Mouse (Mus musculus) thymus, postnatal 0 days (tissue): ENCODE measurements around the gene Shkbp1. TPM values are rescaled to one million over a fixed set of nuclear protein-coding genes. Genes with fewer than 3 reads are reported as not detected.

Source experiments
- DNase-seq: peaks from one replicate; pipeline ENCODE4 v3.0.0-alpha.2; 2015; ENCODE audit warnings: low spot score
- polyA plus RNA-seq: library from polyadenylated mRNA; unstranded; fragments of >200 nt; fragmentation: Nextera tagmentation; extraction: Ambion mirVana; gene quantifications from 2 replicates; pipeline ENCODE4 v1.2.1, GENCODE M21; 2015

Gene Shkbp1
- polyA plus RNA-seq, result 45.1 and 46.3 TPM in 2 replicates

DNA sequence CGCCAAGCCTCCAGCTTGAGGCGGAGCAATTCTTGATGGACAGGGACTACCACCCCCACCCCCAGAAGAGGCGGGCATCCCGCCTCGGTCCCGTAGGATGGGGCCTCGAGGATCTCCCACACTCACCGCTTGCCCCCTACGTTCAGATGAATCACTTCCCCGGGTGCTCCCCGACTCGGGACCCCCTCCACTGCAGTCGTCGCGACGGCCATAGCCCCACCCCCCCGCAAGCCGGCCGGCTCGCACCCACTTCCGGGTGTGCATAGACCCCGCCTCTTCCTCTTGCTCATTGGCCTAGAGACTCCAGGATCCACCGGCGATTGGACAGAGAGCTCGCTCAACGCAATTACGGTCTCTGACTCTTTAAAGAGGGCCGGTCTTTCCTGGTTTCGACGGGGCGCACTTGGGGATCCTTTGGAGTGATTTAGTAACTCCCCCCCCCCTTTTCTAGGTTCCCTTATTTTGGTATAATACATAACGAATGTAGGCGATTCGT is at the start of gene Shkbp1:
TSS of gene Shkbp1 (minus strand) at position 275 of the 496 bp plus-strand sequence.
- peak; percentile 92 for DNase-seq

GRCm38 (mm10) chr7:27404203-27404942 is 48.6 kb upstream of the Shkbp1 start:
- DNase-seq, result no peak

DNA sequence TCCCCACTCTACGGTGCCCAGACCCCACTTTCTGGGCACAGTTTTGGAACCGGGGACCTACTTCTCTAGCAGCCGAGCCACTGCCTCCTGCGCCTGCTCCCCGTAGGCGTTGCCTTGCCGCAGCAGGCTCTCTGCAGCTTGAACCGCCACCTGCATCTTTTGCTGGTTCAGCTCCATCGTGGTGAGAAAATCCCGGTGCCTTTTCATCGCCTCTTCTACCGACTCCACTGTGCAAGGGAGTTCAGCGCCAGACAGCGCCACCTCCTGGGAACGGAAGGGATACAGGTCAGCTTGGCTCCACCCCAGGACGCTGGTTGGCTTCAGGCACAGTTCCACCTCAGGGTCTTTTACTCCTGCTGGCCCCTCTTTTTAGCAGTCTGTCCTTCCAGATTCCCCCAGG is 46.9 kb upstream of the Shkbp1 start:
- DNase-seq, result peak; percentile 63

DNA sequence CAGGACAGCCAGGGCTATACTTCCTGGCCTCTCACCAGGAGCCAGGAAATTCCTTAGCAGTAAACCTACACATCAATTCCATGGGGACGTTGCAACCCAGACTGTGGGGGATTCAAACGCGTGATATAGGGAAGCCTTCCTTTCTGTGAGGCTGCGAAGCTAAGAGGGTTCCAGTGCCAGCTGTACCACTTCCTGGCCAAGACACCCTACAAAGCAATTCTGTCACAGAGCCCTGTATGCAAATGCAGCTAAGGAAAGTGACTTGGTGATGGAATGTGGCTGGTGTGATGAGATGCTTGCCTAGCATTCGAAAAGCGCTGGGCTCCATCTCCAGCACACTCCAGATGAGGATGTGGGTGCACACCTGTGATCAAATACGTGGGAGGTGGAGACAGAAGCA is 44.7 kb upstream of the Shkbp1 start:
- no peak for DNase-seq

DNA sequence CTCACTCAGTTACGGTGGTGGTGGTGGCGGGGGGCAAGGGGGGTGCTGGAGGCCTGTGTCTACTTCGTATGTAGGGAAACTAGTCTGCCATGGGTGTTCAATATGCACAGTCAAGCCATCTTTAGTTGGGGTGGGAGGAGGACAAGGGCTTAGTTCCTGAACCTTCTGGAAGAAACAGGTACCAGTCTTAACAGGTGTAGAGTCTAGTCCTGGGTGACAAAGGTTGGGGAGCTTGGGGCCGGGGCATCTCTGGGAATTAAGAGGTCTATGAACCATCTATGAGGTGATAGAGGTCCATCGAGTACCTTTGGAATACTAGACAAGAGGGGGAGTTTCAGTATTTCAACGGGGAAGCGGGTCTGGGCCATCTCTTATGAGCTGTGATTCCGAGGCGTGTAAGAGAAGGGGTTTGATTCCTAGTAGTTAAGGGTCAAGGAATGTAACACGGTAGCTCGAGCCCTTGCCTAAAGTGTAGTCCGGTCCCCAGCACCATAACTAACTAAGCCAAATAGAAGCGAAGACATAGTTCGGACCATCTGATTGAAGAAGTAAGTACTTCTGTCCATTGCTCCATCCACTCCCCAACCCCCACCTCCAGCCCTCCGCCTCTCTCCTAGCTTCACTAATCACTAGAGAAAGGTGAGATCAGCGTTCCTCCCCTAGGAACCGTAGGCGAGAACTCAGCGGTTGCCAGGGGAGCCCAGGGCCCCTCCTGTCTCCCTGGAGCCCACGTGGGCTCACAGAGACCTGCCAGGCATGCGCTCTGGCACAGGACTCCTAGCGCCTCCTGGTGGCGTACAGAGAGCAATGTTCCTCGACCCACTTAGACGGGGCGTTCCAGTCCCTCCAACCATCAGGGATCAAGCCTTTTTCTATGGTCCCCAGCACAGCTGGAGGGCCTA is 41.5 kb upstream of the Shkbp1 start:
- peak; percentile 64 for DNase-seq

DNA sequence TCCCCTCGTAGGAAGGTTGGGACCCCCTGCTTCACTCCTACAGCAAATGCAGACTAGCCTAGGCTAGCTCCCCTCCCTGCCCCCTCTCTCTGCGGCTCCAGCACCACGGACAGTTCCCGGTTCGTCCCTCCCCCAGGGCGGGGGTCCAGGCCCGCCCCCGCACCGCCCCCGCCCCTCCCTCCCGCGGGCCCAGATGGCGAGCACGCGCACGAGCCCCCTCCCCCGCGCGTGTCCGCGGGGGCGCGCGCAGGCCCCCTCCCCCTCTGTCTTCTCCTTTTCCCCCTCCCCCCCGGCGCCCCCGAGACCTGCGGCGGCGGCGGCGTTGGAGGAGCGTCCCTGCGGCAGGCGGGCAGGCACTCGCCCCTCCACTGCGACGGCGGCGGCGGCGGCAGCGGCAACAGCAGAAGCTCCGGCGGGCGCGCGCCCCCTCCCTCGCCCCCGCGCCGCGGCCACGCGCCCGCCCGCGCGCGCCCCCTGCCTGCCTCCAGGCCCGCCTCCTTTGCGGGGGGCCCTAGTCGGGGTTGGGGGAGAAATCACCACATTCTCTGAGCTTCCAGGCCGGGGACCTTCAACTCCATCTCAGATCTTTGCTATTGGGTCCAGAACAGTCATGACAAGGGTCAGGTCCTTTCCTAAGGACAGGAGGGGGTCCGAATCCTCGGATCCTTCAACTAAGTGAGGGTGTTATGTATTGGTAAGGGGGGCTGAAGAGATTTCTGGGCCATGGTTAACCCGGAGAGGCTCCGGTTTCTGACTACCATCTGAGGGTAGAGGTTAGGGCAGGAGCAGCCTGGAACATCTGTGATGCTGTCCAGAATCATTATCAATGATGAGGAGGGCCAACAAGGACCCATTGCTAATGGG is 40.6 kb upstream of the Shkbp1 start:
- peak; percentile 39 for DNase-seq

DNA sequence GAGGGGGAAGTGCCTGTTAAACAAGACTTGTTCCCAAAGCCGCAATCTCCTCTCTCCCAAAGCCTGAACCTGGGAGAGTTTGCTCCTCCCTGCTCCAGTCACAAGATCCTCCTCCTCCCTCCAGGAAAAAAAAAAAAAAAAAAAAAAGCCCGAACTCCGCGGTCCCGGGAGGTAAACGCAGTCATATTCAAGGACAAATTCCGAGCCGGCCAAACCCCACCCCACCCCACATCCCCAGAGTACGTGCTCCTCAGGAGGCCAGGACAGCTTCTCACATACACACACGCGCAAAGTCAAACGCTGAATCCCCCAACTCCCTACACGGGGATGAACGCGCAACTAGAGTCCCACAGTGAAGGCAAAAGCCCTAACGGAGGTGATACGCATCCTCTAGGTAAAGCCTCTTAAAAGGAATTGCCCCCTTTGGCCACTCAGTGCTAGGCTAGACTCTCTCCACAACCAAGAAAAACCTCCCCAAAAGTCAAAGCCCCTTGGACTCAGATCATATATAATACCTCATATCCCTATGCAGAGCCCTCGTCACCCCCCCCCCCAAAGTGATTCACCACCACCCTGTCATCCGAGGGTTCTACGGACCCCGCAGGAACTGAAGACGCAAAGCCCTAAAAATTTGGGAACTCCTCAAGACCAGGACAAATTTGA is 39.8 kb upstream of the Shkbp1 start:
- no peak for DNase-seq

- DNase-seq, result no peak
Measured at GRCm38 (mm10) chr7:27391416-27391815, 35.6 kb upstream of the Shkbp1 start.

- DNase-seq, result no peak
Measured at GRCm38 (mm10) chr7:27389213-27389612, 33.4 kb upstream of the Shkbp1 start.

DNA sequence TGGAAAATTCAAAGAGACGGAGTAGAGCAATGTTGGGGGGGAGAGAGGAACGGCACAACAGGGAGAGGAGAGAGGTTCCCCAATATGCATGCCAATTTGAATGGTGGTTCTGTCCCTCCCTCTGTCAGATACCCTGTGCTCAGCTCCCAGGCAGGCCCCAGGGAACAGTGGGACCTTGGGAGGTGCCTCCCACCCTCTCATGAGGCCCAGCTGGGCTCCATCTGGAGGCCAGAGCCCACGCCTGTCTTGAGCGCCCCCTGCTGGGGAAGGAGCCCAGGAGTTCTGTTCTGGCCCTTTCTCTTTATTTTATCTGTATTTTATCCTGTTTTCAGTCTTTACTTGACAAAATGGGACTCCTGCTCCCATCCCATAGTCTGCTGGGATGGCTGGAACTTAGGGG is 28.9 kb upstream of the Shkbp1 start:
- DNase-seq, result peak; percentile 70

DNA sequence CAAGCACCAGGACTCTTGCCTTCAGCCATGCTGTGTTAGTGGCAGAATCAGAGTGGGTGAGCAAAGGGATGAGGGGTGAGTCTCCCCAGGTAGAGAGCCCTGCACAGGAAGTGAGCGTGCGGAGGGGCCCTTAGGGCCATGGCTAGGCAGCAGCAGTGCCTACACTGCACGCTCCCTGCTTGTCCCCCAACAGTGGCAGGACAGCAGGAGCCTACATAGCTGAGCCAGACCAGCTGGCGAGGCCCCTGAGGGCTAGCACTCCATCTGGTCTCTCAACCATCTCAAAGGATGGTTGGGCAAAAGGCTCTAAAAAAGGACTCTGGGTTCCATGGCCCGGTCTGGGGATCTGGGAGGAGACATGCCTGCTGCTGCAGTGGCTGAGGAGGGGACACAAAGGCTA is 28.3 kb upstream of the Shkbp1 start:
- DNase-seq, result no peak

- DNase-seq, result no peak
Measured at GRCm38 (mm10) chr7:27383233-27383632, 27.4 kb upstream of the Shkbp1 start.

- no peak for DNase-seq
Measured at GRCm38 (mm10) chr7:27381560-27381959, 25.7 kb upstream of the Shkbp1 start.

GRCm38 (mm10) chr7:27381009-27381408 is 25.2 kb upstream of the Shkbp1 start:
- DNase-seq, result no peak

- no peak for DNase-seq
Measured at GRCm38 (mm10) chr7:27379836-27380235, 24.0 kb upstream of the Shkbp1 start.

DNA sequence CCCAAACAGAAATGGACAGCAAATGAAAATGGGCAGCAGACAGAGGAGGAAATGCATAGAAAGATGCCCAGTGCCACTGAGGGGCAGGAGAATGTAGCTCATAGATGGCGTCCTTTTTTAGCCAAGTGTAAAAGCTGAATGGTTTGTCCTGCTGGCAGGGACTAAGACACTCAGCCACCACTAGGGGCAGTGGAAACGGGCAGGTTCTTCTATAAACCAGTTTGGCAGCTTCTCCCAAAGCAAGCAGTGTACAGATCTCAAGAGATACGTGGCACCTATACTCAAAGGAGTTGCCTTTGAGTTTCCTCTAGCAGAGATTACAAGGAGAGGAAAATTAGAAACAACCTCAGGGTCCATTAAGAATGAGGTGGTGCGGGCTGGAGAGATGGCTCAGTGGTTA is 22.6 kb upstream of the Shkbp1 start:
- DNase-seq, result peak; percentile 33

DNA sequence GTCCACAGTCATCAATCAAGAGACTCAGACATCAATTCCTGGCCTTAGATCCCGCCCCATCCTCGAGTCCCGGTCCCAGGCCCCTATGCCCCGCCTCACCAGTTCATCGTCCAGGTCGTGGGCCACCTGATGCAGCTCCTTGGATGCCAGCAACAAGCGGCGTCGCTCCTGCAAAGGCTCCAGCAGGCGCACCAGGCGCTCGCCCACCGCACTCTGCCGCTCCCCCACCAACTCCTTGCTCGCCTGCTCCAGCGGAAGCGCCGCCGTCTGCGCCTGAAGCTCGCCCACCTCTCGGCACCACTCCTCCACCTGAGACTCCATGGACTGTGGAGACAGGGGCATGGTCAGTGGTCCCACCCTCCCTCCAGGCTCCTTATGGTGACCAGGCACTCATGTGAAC is 19.5 kb upstream of the Shkbp1 start:
- no peak for DNase-seq

GRCm38 (mm10) chr7:27371715-27372462 is 16.1 kb upstream of the Shkbp1 start:
- DNase-seq, result no peak

DNA sequence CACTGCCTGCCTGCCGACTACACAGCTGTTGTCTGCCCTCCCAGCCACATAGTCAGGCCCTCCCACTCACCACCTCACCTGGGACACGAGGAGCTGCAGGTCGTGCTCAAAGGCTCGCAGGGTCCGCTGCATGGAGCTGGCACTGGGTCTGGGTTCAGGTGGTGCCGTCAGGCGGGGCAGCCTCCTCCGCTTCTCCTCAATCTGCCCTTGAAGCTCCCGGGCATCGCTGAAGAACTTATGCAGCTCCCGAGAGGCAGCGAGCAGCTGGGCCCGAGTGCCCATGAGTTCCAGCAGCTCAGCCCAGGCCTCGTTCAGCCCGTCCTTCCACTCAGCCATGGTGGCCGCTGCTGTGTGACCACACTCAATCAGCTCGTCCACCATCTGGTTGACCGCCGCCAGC is 13.3 kb upstream of the Shkbp1 start:
- no peak for DNase-seq

- DNase-seq, result no peak
Measured at GRCm38 (mm10) chr7:27367976-27368375, 12.2 kb upstream of the Shkbp1 start.
